8 mouse cellular contexts compared by ENCODE assay signal in genomic region chr7:138840594-138841021, GRCm38 (mm10). TPM values are rescaled to one million over a fixed set of nuclear protein-coding genes. Genes with fewer than 3 reads are reported as not detected.
DNase-seq lines count a peak whose midpoint lies in the region; ATAC-seq and TF ChIP-seq lines count a peak whose summit lies in the region.

No protein-coding gene starts in this region.

- in situ Hi-C loops in CH12.LX (cut with MboI; ENCODE audit: low pct_ligation_motif_present, low pct_unique_long_range_greater_than_20kb, low sequenced_read_pairs) = loop anchor here (5.0 to 25.0 kb wide), 2 partner anchors 82 to 1353 kb away; no protein-coding TSS in a partner anchor

- TF ChIP-seq CTCF in CH12.LX (conservative IDR thresholded peaks at IDR 0.05 in 1 of 2, IDR thresholded peaks at IDR 0.05 in 1 of 2; ENCODE audit: low read depth in 2 of 2, low read length in 2 of 2) = peak; percentile 29 to 84; a peak in 3 of 4 replicates
- TF ChIP-seq CTCF in liver, embryonic 14.5 days (IDR thresholded peaks at IDR 0.05; ENCODE audit: low read depth) = peak; percentile 77

- peak; percentile 78 for TF ChIP-seq RAD21 in CH12.LX (IDR thresholded peaks at IDR 0.05; ENCODE audit: low read depth, low read length)

- no peaks in the 10 kb centered on the region for H3K79me2 ChIP-seq in CH12.LX (replicated peaks; ENCODE audit: control insufficient read depth, extremely low read depth, insufficient read depth, poor library complexity, severe bottlenecking)

- H3K27ac ChIP-seq in CH12.LX (ENCODE audit: insufficient read depth, low read depth) = no peak overlapping the region
- peak overlapping the region; percentile 55; the same call in 1 of the 2 replicates for H3K27ac ChIP-seq in embryonic facial prominence, embryonic 14.5 days (replicated peaks; ENCODE audit: low read depth, low read length)
- no peak overlapping the region for H3K27ac ChIP-seq in liver, embryonic 14.5 days

- TF ChIP-seq EP300 in CH12.LX (IDR thresholded peaks at IDR 0.05; ENCODE audit: low read length) = no peak
- no peak for TF ChIP-seq EP300 in liver, embryonic 14.5 days (IDR thresholded peaks at IDR 0.05; ENCODE audit: low read depth)

- ATAC-seq in embryonic facial prominence, embryonic 14.5 days (ENCODE audit: low read depth) = peak; percentile 64
- no peak for ATAC-seq in liver, embryonic 14.5 days (ENCODE audit: insufficient read depth)

- peak; percentile 56 for DNase-seq in CH12.LX (ENCODE audit: extremely low read depth)
- DNase-seq in adrenal gland, postnatal 36 days = peak; percentile 80 to 82
- peak; percentile 91 for DNase-seq in embryonic facial prominence, embryonic 14.5 days (ENCODE audit: low spot score)
- peak; percentile 42 to 78 for DNase-seq in heart, adult 9 months (ENCODE audit: low spot score in 2 of 2)
- DNase-seq in kidney, postnatal 25 days = peak; percentile 75 to 88
- DNase-seq in liver, embryonic 14.5 days (ENCODE audit: low read depth in 3 of 3, low spot score in 3 of 3) = peak; percentile 33 to 37 (median 36)
- DNase-seq in retina, embryonic 14.5 days (ENCODE audit: low spot score) = peak; percentile 87
- DNase-seq in thymus, postnatal 4 days = peak; percentile 71

- dilution Hi-C loops in CH12.LX (cut with MboI; ENCODE audit: extremely low pct_ligation_motif_present, extremely low pct_unique_long_range_greater_than_20kb, low sequenced_read_pairs) = no loop called here

- WGBS in embryonic facial prominence, embryonic 14.5 days = 25% methylated on average over 4 of the region's 4 CpGs
- WGBS in liver, embryonic 14.5 days (ENCODE audit: insufficient replicate concordance) = 55% methylated on average over 4 of the region's 4 CpGs

- H3K27me3 ChIP-seq in CH12.LX (replicated peaks) = no peaks in the 10 kb centered on the region
- no peaks in the 10 kb centered on the region for H3K27me3 ChIP-seq in embryonic facial prominence, embryonic 14.5 days (replicated peaks; ENCODE audit: control insufficient read depth, insufficient read depth, low read length)
- H3K27me3 ChIP-seq in liver, embryonic 14.5 days (ENCODE audit: control insufficient read depth, insufficient read depth, low read length) = no peaks in the 10 kb centered on the region

- H3K4me1 ChIP-seq in CH12.LX (ENCODE audit: control insufficient read depth in 1 of 2, insufficient read depth in 2 of 2) = peaks cover 9 to 17% of the 10 kb centered on the region in 2 experiments; a peak in 3 of 4 replicates
- H3K4me1 ChIP-seq in embryonic facial prominence, embryonic 14.5 days (ENCODE audit: control insufficient read depth, insufficient read depth, low read length) = peaks cover 22% of the 10 kb centered on the region
- peaks cover 8 to 9% of the 10 kb centered on the region in 2 experiments for H3K4me1 ChIP-seq in liver, embryonic 14.5 days (replicated peaks; ENCODE audit: control insufficient read depth in 2 of 2, insufficient read depth in 2 of 2, low read length in 1 of 2)

- no peaks in the 10 kb centered on the region for H3K9me3 ChIP-seq in CH12.LX (replicated peaks; ENCODE audit: low read length)
- no peaks in the 10 kb centered on the region for H3K9me3 ChIP-seq in embryonic facial prominence, embryonic 14.5 days (ENCODE audit: control insufficient read depth, low read length)
- no peaks in the 10 kb centered on the region for H3K9me3 ChIP-seq in liver, embryonic 14.5 days (ENCODE audit: control insufficient read depth, low read length)

- H3K36me3 ChIP-seq in CH12.LX (replicated peaks in 1 of 2; ENCODE audit: control insufficient read depth in 1 of 2, insufficient read depth in 1 of 2, low read length in 1 of 2) = peaks cover 7 to 35% of the 10 kb centered on the region in 2 experiments
- H3K36me3 ChIP-seq in embryonic facial prominence, embryonic 14.5 days (ENCODE audit: control insufficient read depth, insufficient read depth, low read length) = peaks cover 11% of the 10 kb centered on the region
- no peaks in the 10 kb centered on the region for H3K36me3 ChIP-seq in liver, embryonic 14.5 days (replicated peaks; ENCODE audit: control insufficient read depth, insufficient read depth, low read depth)

- TF ChIP-seq POLR2A in CH12.LX (IDR thresholded peaks at IDR 0.05; ENCODE audit: low read depth, low read length) = no peak

- no peak overlapping the region for H3K9ac ChIP-seq in CH12.LX (ENCODE audit: insufficient read depth, low read depth)
- H3K9ac ChIP-seq in embryonic facial prominence, embryonic 14.5 days (ENCODE audit: low read depth, low read length) = 0 out of 2 replicates have a peak overlapping the region, but pooled peaks have one; percentile 19
- H3K9ac ChIP-seq in liver, embryonic 14.5 days (replicated peaks) = no peak overlapping the region

- no peak overlapping the region for H3K4me2 ChIP-seq in CH12.LX (ENCODE audit: insufficient read depth, low read depth, poor library complexity, severe bottlenecking)
- no peak overlapping the region for H3K4me2 ChIP-seq in embryonic facial prominence, embryonic 14.5 days (ENCODE audit: low read depth, low read length)
- H3K4me2 ChIP-seq in liver, embryonic 14.5 days (ENCODE audit: low read depth) = no peak overlapping the region

- H3K4me3 ChIP-seq in CH12.LX (replicated peaks in 1 of 3; ENCODE audit: low read depth in 2 of 3, low read length in 2 of 3, poor library complexity in 1 of 3) = no peak overlapping the region
- H3K4me3 ChIP-seq in embryonic facial prominence, embryonic 14.5 days (ENCODE audit: low read depth, low read length) = no peak overlapping the region
- no peak overlapping the region for H3K4me3 ChIP-seq in liver, embryonic 14.5 days (ENCODE audit: insufficient read depth in 1 of 2, low read depth in 2 of 2, low read length in 2 of 2)

TF ChIP-seq in CH12.LX, 34 proteins besides CTCF, POLR2A, EP300 and RAD21:
- peak; percentile 25 for TF ChIP-seq ZC3H11A (IDR thresholded peaks at IDR 0.05; ENCODE audit: low read depth, low read length)
- TF ChIP-seq SMC3 (IDR thresholded peaks at IDR 0.05; ENCODE audit: low read depth, low read length) = peak; percentile 64
- no peak for TF ChIP-seq CHD2 (IDR thresholded peaks at IDR 0.05; ENCODE audit: low read length)
- no peak for TF ChIP-seq UBTF (IDR thresholded peaks at IDR 0.05; ENCODE audit: low read depth, low read length)
- TF ChIP-seq MAZ (IDR thresholded peaks at IDR 0.05; ENCODE audit: low read depth, low read length) = no peak
- no peak for TF ChIP-seq SIN3A (IDR thresholded peaks at IDR 0.05; ENCODE audit: low read length)
- TF ChIP-seq MAX (IDR thresholded peaks at IDR 0.05; ENCODE audit: low read length) = 0 out of 2 replicates have a peak, but pooled peaks have one; percentile 26
- peak; percentile 87 for TF ChIP-seq MYC (IDR thresholded peaks at IDR 0.05; ENCODE audit: low read depth, low read length)
- TF ChIP-seq USF2 (conservative IDR thresholded peaks at IDR 0.05; ENCODE audit: low read depth, low read length) = no peak
- TF ChIP-seq JUN (IDR thresholded peaks at IDR 0.05; ENCODE audit: insufficient read depth, low read depth, low read length) = no peak
TF ChIP-seq in CH12.LX: peak in this region for 4.

RNA-seq across cellular contexts. Expression of gene Ppp2r2d, which starts 5.3 kb away (rescaled TPM):
- total RNA-seq in CH12.LX (2012; rRNA removed) (24.3 and 28.9 TPM in 2 replicates), CH12.LX (2014; rRNA removed) (54.1 and 56.3 TPM in 2 replicates)
- polyA plus RNA-seq in CH12.LX (2012; ENCODE audit: insufficient read length, low read depth) = 39.6 and 46.0 TPM in 2 replicates
- 10 to 100 TPM; 70.4 to 77.9 TPM for total RNA-seq in adrenal gland, postnatal 36 days (2021)
- 40.5 and 42.5 TPM in 2 replicates for polyA plus RNA-seq in embryonic facial prominence, embryonic 14.5 days (2014; fragmentation: Nextera tagmentation; extraction: Ambion mirVana)
- polyA plus RNA-seq in liver, embryonic 14.5 days (2012; rRNA removed) = 9.2 and 13.9 TPM in 2 replicates
- 14.2 and 18.3 TPM in 2 replicates for polyA plus RNA-seq in liver, embryonic 14.5 days (2014; fragmentation: Nextera tagmentation; extraction: Ambion mirVana)

RNA-seq across cellular contexts. Expression of gene Mapk1ip1, which starts 5.5 kb away (rescaled TPM):
- 3.6 and 5.1 TPM in 2 replicates for total RNA-seq in CH12.LX (2012; rRNA removed)
- total RNA-seq in CH12.LX (2014; rRNA removed) = 3.2 and 4.2 TPM in 2 replicates
- 5.2 and 6.6 TPM in 2 replicates for polyA plus RNA-seq in CH12.LX (2012; ENCODE audit: insufficient read length, low read depth)
- 10 to 100 TPM; 18.8 to 23.7 TPM for total RNA-seq in adrenal gland, postnatal 36 days (2021)
- polyA plus RNA-seq in embryonic facial prominence, embryonic 14.5 days (2014; fragmentation: Nextera tagmentation; extraction: Ambion mirVana) = 13.6 and 16.0 TPM in 2 replicates
- polyA plus RNA-seq in liver, embryonic 14.5 days (2012; rRNA removed) = 6.3 and 7.0 TPM in 2 replicates
- polyA plus RNA-seq in liver, embryonic 14.5 days (2014; fragmentation: Nextera tagmentation; extraction: Ambion mirVana) = 1.9 and 2.3 TPM in 2 replicates

Comparison
In these comparisons a context has a peak if more than half of its experiments do, and no peak if none do; other contexts are left out.
1. DNase-seq: peak in every context shown above with its lines; median percentile 91 in embryonic facial prominence, embryonic 14.5 days; 87 in retina, embryonic 14.5 days; 82 in kidney, postnatal 25 days; 81 in adrenal gland, postnatal 36 days; 71 in thymus, postnatal 4 days; 60 in heart, adult 9 months; 56 in CH12.LX; 36 in liver, embryonic 14.5 days.